Mouse (Mus musculus) neutrophil, adult 65 days (primary cell): ENCODE results near the gene Arhgef15. TPM values are rescaled to one million over a fixed set of nuclear protein-coding genes. Genes with fewer than 3 reads are reported as not detected.

Experiments
- total RNA-seq: library from RNA; stranded (reverse); gene quantifications from 2 replicates; pipeline ENCODE4 v1.2.4, GENCODE M21; 2023

Gene Arhgef15
- not detected in 2 replicates for total RNA-seq

DNA sequence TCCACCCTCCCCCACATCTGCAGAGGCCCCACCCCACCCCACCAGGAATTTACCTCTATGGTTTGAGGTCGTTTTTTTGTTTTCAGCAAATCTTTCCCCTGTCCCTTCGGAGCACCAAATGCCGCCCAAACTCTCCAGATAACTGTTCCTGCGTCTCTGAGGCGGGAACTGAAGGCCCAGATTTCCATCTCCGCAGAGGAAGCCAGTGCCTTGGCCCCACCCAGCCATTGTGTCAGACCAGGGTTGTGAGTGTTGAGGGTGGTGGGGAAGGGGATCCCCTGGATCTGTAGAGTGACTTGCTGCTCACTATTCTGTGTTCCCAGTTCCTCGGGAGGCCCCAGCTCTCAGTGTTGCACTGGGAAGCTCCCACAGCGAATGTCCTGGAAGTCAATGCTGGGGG lies at the start of gene Arhgef15:
Gene Arhgef15, minus strand, starts transcription at position 173 of the 400 bp plus-strand sequence.

DNA sequence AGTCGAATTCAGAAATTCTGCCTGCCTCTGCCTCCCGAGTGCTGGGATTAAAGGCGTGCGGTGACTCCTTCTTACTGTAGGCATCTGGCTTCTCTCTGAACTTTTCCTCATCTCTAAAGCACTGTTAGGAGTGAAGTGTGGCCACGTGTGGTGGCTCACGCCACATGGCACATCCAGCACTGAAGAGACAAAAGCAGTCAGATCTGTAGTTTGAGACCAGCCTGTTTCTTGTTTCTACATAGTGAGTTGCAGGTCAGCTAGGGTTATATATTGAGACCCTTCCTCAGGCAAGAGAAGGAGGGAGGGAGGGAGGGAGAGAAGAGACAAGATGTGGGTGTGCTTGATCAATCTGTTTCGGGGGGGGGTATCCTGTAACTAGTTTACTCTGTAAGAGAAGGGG lies 17.8 kb upstream of the Arhgef15 start, which contains the start of gene Rangrf:
Gene Rangrf, minus strand, starts transcription at position 101 of the 400 bp plus-strand sequence.

DNA sequence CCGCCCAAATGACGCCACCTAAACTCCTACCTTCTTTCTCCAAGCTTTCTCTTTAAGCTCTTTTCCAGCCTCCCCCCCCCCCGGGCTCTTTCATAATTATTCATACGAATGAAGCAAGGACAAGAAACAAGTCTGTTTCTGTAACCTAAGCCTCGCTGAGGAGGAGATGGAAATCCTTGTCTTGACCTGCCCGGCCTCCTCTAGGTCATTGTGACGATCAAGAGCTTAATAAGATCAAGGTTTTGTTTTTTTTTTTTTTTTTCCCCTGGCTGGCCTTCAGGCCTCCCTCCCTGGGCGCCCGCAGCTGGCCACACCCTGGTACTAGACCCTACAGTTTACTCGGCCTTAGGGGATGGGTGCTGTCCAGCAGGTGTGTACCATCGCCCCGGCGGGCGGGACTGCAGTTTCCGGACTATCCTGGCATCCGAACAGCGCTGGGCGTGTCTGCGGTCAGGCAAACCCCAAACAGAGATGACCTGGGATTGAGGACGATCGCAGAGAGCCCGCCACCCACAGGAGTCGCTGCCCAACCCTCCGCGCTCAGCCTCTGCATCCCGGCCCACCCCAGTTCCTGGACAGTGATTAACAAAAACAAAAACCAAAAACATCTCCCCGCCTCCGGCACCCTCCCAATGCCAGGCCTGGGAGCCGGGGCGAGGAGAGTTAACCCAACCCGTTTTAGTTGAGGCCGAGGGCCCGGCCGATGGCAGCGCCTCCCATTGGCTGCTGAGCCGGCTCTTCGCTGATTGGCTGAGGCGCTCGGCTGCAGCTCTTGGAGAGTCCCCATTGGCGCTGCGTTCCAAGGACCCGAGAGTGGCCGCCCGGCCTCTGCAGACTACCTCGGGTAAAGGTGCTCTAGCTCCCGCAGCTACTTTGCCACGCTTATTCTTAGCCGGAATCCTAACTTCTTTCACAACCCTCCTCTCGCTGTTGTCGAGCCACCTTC lies 10.3 kb upstream of the Arhgef15 start, which contains the start of gene Slc25a35:
Gene Slc25a35, plus strand, starts transcription at position 795 of the 946 bp plus-strand sequence.

DNA sequence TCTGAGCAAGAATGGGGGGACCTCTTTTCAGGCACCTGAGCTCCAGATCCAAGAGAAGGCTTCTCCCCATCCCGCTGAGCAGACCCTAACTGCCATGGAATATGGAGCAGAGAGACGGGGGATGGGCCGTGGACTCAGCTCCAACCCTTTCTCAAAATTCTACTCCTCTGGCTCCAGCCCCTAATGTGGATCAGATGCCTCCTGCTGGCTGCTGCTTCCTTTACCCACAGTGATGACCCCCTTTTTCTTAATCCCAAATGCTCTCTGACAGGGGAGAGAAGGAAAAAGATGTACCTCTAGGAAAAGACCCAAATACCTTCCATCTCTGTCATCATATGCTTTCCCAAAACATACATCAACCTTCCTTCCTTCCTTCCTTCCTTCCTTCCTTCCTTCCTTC lies 30.3 kb downstream of the Arhgef15 start, which contains the start of gene Odf4:
Gene Odf4, minus strand, starts transcription at position 101 of the 400 bp plus-strand sequence.

DNA sequence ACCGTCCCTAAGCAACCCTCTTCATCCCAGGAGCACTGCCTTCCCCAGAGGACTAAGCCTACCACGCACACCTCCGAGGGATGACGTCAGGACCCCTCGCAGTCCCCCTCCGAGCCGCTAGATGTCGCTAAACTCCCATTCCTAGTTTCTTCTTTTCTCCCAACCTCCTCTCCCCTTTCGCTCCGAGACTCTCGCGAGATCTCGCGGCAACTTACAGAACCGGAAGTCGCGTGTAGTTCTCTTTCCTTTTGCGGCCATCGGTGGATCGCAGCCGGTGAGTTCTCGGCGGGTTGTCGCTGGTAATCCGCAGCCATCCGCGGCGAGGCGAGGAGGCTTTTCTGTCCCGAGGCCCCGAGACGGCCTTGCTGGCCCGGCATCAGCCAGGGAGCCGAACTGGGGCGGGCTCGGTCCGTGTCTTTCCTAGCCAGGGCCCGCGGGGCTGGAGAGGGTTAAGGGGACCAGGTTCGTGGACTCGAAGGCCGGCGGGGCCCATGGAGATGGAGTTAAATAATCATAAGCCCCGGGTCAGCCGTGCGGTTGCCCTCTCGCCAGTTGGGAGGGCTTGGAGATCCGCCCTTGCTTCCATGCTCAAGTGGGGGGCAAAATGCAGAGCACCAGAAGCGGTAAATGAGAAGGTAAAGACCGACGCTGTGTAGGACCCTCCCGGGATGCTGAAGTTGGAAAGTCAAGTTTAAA lies 55.8 kb downstream of the Arhgef15 start, which contains the start of gene Rpl26:
Gene Rpl26, plus strand, starts transcription at position 233 of the 696 bp plus-strand sequence.

Other genes with a start within 250 kb of the Arhgef15 start
- gene Ndel1, start 85.6 kb downstream of the Arhgef15 start, total RNA-seq = 257 and 335 TPM in 2 replicates
- not detected in 2 replicates for gene Rnf222, start 68.9 kb downstream of the Arhgef15 start, total RNA-seq
- gene Rpl26, start 55.9 kb downstream of the Arhgef15 start, total RNA-seq = 419 and 636 TPM in 2 replicates
- not detected in 2 replicates for gene Odf4, start 30.4 kb downstream of the Arhgef15 start, total RNA-seq
- gene Slc25a35, start 10.7 kb upstream of the Arhgef15 start, total RNA-seq = 1.7 and 3.3 TPM in 2 replicates
- gene Rangrf, start 17.7 kb upstream of the Arhgef15 start, total RNA-seq = 2.3 and 4.0 TPM in 2 replicates
- gene Pfas, start 51.0 kb upstream of the Arhgef15 start, total RNA-seq = 14.2 and 18.1 TPM in 2 replicates
- 26.5 and 40.5 TPM in 2 replicates for gene Ctc1, start 58.4 kb upstream of the Arhgef15 start, total RNA-seq
- gene Aurkb, start 88.2 kb upstream of the Arhgef15 start, total RNA-seq = 66.6 and 91.0 TPM in 2 replicates
- 41.4 and 58.9 TPM in 2 replicates for gene Borcs6, start 102.2 kb upstream of the Arhgef15 start, total RNA-seq
- gene Tmem107, start 113.3 kb upstream of the Arhgef15 start, total RNA-seq = 1.4 and 1.7 TPM in 2 replicates
- gene Vamp2, start 131.0 kb upstream of the Arhgef15 start, total RNA-seq = 204 and 249 TPM in 2 replicates
- gene Per1, start 137.7 kb upstream of the Arhgef15 start, total RNA-seq = 481 and 552 TPM in 2 replicates
- not detected in 2 replicates for gene Hes7, start 162.9 kb upstream of the Arhgef15 start, total RNA-seq
- gene 9130213A22Rik, start 165.1 kb upstream of the Arhgef15 start, total RNA-seq = not detected in 2 replicates
- not detected in 2 replicates for gene Aloxe3, start 168.4 kb upstream of the Arhgef15 start, total RNA-seq
- not detected in 2 replicates for gene Alox12b, start 199.5 kb upstream of the Arhgef15 start, total RNA-seq
- gene Alox8, start 240.4 kb upstream of the Arhgef15 start, total RNA-seq = 0.13 TPM in 1 of 2 replicates, not detected in the other